Mouse (Mus musculus) midbrain, embryonic 11.5 days (tissue): ENCODE results near the gene Ntn4. TPM values are rescaled to one million over a fixed set of nuclear protein-coding genes. Genes with fewer than 3 reads are reported as not detected.
A peak's percentile ranks its signal among the peaks of the same experiment; 100 is the strongest.

Source experiments
- ATAC-seq: fragments of 200-750 bp; cut with Nextera tagmentation; 2 replicates; pipeline ENCODE4 v1.8.0; 2017; ENCODE audit warnings: moderate TSS enrichment, moderate library complexity; ENCODE audit not compliant: low FRiP score
- DNase-seq: peaks from one replicate; pipeline ENCODE4 v3.0.0; 2015; ENCODE audit warnings: low spot score; ENCODE audit errors: missing footprints
- H3K27ac ChIP-seq: fragments of 300-500 bp; sonication (generic); 2 replicates; pipeline ENCODE4 v1.5.1; 2014; ENCODE audit warnings: low read depth, low read length
- H3K27me3 ChIP-seq: fragments of 300-500 bp; sonication (generic); 2 replicates; pipeline ENCODE4 v1.6.1; 2014; ENCODE audit warnings: mild to moderate bottlenecking, low read length, moderate library complexity, mixed read lengths; ENCODE audit not compliant: control insufficient read depth, insufficient read depth
- H3K36me3 ChIP-seq: fragments of 300-500 bp; sonication (generic); 2 replicates; pipeline ENCODE4 v1.6.1; 2014; ENCODE audit warnings: mild to moderate bottlenecking, low read length, moderate library complexity, mixed read lengths; ENCODE audit not compliant: control insufficient read depth, insufficient read depth
- H3K4me1 ChIP-seq: fragments of 300-500 bp; sonication (generic); 2 replicates; pipeline ENCODE4 v1.6.1; 2014; ENCODE audit warnings: low read length; ENCODE audit not compliant: control insufficient read depth, insufficient read depth
- H3K4me2 ChIP-seq: fragments of 300-500 bp; sonication (generic); 2 replicates; pipeline ENCODE4 v1.6.1; 2014; ENCODE audit warnings: mild to moderate bottlenecking, moderate library complexity
- H3K4me3 ChIP-seq: fragments of 300-500 bp; sonication (generic); 2 replicates; pipeline ENCODE4 v1.5.1; 2014; ENCODE audit warnings: low read depth, low read length
- H3K9ac ChIP-seq: fragments of 300-500 bp; sonication (generic); 2 replicates; pipeline ENCODE4 v1.6.1; 2014; ENCODE audit warnings: low read length
- H3K9me3 ChIP-seq: fragments of 300-500 bp; sonication (generic); 2 replicates; pipeline ENCODE4 v1.6.1; 2016; ENCODE audit warnings: low read length; ENCODE audit not compliant: control insufficient read depth
- WGBS: fragments of 180-500 bp; shearing (Covaris S2); extraction: QIAGEN DNeasy Blood & Tissue Kit; methylation state at CpG from one replicate; pipeline ENCODE4 v1.1.7; 2014; 5-methylcytosine and 5-hydroxymethylcytosine counted together
- polyA plus RNA-seq: library from polyadenylated mRNA; unstranded; fragments of >200 nt; fragmentation: Nextera tagmentation; extraction: Ambion mirVana; gene quantifications from 2 replicates; pipeline ENCODE4 v1.2.1, GENCODE M21; 2014

Ntn4 gene
- polyA plus RNA-seq, 1 experiment from 2014 or later: 1.8 TPM

DNA sequence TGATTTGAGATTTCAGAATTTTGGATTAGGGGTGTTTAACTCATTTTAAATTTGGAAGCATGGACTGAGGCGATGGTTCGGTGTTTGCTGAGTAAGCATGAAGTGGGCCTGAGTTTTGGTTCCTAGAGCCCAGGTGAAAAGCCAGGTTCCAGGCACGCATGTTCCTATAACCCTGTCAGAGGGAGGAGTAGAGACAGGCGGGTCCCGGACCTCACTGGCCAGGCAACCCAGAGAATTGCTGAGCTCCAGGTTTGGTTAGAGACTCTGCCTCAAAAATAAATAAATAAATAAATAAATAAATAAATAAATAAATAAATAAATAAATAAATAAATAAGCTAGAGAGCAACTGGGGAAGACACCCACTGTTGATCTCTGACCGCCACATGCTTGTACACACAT lies 46.1 kb downstream of the Ntn4 start:
- Histone ChIP-seq H3K4me3 (no peak overlapping the region), H3K27me3 (no peaks in the 10 kb centered on the region), H3K9ac (no peak overlapping the region), H3K36me3 (no peaks in the 10 kb centered on the region), H3K27ac (no peak overlapping the region), H3K9me3 (no peaks in the 10 kb centered on the region), H3K4me2 (no peak overlapping the region), H3K4me1 (no peaks in the 10 kb centered on the region)
- ATAC-seq (no peak), DNase-seq (no peak)
- 95% methylated on average over 6 of the region's 6 CpGs for WGBS

DNA sequence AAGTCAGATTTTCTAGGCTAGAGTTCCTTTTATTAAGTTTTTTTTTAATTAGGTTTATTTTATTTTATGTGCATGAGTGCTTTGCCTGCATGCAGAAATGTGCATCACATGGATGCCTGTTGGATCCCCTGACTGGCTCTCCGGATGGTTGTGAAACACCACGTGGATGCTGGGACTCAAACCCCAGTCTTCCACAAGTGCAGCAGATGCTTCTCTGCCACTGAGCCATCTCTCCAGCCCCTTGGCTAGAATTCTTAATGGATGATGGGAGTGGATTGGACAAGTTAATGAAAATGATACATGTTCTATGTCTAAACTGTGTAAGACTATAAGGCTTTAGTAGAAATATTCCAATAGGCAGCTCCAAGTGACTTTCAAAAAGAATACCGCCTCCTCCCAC lies 47.3 kb downstream of the Ntn4 start:
- H3K9me3 ChIP-seq: no peaks in the 10 kb centered on the region
- WGBS: 89% methylated on average over 3 of the region's 3 CpGs
- no peak for ATAC-seq
- H3K27ac ChIP-seq: no peak overlapping the region
- no peak for DNase-seq
- no peaks in the 10 kb centered on the region for H3K4me1 ChIP-seq
- no peak overlapping the region for H3K9ac ChIP-seq
- H3K36me3 ChIP-seq: no peaks in the 10 kb centered on the region
- H3K27me3 ChIP-seq: no peaks in the 10 kb centered on the region
- no peak overlapping the region for H3K4me2 ChIP-seq
- H3K4me3 ChIP-seq: no peak overlapping the region

DNA sequence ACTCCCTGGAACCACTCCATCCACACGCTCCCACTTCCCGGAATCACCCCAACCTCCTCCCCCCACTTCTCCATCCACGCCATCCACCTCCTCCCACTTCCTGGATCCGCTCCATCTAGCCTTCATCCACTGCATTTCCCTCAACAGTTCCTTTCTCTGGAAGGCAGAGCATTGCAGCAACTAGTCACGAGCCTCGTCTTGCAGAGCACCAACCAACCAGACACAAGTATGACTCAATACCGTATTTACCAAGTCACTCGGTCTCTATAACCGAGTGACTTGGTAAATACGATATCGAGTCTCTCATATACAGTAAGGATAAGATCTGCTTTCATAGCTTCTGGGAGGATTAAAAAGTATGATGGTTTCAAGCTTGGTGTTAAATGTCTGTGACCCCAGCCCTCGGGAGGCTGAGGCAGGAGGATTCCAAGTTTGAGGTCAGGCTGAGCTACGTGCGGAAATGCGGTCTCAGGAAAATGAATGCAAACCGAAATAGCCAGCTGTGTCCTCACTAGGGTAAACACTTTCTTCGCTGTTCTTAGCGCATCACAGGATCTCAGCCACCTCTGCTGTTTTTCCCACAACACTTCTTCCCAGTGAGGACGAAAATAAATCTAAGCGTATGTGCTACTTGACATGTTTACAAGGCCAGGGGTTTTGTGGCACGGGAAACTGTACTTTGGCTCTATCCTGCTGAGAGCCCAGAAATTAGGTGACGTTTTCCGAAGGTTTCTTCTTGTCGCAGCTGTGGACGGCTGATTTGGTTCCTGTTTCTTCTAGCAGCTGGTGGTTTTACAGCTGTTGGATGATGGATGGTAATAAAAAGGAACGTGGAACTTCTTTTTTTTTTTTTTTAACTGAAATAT lies 48.1 kb downstream of the Ntn4 start:
- ATAC-seq (no peak), DNase-seq (no peak)
- Histone ChIP-seq H3K4me2 (no peak overlapping the region), H3K4me3 (no peak overlapping the region), H3K9me3 (no peaks in the 10 kb centered on the region), H3K27me3 (no peaks in the 10 kb centered on the region), H3K4me1 (no peaks in the 10 kb centered on the region), H3K36me3 (no peaks in the 10 kb centered on the region), H3K27ac (no peak overlapping the region), H3K9ac (no peak overlapping the region)
- 90% methylated on average over 26 of the region's 26 CpGs for WGBS

DNA sequence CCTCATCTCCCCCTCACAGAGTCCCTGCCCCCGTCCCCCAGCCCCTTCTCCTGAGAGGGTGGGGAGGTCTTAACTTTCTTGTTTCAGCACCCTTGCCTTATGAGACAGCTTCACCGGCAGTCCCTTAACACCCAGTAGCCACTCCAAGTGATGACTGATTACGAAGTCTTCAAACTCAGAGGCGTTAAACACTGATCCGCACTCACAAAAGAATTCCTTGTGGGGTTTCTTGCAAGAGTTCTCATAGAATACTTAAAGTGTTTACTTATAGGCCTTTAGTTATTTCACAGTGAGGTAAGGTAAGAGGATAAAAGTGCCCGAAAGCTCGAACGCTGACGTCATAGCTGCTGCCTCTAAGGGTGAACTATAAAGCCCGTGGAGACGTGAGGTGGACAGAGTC lies 50.9 kb downstream of the Ntn4 start:
- Histone ChIP-seq H3K4me1 (no peaks in the 10 kb centered on the region), H3K9ac (no peak overlapping the region), H3K36me3 (no peaks in the 10 kb centered on the region), H3K27me3 (no peaks in the 10 kb centered on the region), H3K4me2 (no peak overlapping the region), H3K27ac (no peak overlapping the region), H3K9me3 (peaks cover 2% of the 10 kb centered on the region; the same call in 1 of the 2 replicates), H3K4me3 (no peak overlapping the region)
- DNase-seq (no peak), ATAC-seq (no peak)
- WGBS: 66% methylated on average over 11 of the region's 11 CpGs

DNA sequence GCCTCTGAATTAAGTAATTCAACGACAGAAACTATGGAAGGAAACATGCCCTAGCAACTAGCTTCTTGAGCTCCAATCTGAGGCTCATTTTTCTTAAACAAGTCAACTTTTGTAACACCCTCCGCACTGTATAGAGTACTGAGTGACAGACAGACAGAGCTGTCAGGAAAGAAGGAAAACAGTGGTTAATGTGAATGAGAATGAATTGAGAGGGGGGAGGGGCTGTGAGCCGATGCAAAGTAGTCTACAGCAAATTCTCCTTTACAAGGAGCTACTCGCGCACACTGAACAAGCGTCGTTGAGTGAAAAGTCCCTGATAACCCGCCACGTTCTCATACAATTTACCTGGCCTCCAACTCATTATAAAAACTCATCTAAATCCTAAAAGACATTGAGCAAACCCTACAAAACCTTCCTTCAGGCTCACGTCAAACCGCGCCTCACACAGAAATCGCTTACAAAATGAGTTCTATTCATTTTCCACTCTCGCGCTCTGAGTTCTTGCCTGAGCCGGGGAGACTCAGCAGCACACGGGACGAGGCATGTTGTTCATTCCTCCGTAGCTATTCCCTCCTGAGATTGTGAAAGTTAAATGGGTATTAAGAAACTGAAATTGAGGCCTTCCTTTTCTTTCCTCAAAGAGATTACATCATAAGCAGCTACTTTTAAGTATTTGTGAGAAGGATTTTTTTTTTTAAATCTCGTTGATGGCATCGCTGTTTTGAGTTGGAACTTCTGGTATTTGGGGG lies 54.7 kb downstream of the Ntn4 start:
- Histone ChIP-seq H3K27ac (no peak overlapping the region), H3K4me3 (no peak overlapping the region), H3K9ac (no peak overlapping the region), H3K9me3 (peaks cover 2% of the 10 kb centered on the region; the same call in 1 of the 2 replicates), H3K27me3 (no peaks in the 10 kb centered on the region), H3K36me3 (no peaks in the 10 kb centered on the region), H3K4me2 (peak overlapping the region; percentile 11; the same call in 1 of the 2 replicates), H3K4me1 (peaks cover 5% of the 10 kb centered on the region)
- DNase-seq: no peak
- WGBS: 64% methylated on average over 21 of the region's 21 CpGs
- ATAC-seq: no peak

DNA sequence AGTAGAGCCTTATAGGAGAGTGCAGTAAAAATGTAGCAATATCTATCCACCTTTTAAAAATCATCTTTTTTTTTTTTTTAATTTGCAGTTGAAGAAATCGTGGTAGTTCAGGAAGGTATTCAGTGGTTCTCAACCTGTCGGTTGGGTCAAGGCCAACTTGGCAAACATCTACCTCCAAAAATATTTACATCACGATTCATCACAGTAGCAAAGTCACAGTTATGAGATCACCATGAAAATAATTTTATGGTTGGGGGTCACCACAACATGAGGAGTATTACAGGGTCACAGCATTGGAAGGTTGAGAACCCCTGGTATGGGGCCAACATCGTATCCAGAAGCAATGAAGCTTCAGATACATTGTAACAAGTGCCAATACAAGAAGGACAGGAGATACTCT lies 55.5 kb downstream of the Ntn4 start:
- DNase-seq: no peak
- peaks cover 2% of the 10 kb centered on the region; the same call in 1 of the 2 replicates for H3K9me3 ChIP-seq
- no peak overlapping the region for H3K4me2 ChIP-seq
- H3K27ac ChIP-seq: no peak overlapping the region
- no peak overlapping the region for H3K9ac ChIP-seq
- H3K36me3 ChIP-seq: no peaks in the 10 kb centered on the region
- H3K4me1 ChIP-seq: peaks cover 10% of the 10 kb centered on the region
- ATAC-seq: no peak
- 95% methylated on average over 4 of the region's 4 CpGs for WGBS
- no peaks in the 10 kb centered on the region for H3K27me3 ChIP-seq
- H3K4me3 ChIP-seq: no peak overlapping the region

DNA sequence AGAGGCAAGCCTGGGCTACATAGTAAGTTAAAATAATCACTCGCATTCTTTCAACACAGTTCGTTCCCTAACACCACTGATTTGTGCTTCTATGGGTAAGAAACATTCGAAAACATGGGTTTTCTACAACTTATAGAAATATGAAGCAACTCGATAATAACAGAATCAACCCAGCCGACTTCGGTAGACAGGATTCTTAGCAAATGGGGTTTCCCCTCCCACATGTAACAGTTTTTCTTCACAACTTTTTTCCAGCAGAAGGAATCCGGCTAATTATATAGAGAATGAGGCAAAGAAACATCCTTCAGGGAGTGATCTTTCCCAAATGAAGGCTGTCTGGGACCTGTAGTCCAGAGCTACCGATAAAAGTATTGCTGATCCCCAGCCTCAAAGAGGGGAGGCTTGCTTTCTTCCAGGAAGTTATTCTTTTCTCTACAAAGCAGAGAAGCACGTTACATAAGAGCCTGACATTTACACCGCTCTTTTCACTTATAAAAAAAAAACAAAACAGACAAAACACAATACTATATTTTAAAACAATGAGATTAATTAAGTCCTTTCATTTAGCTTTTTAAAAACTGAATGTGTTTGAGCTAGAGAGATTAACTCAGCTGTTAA lies 57.5 kb downstream of the Ntn4 start:
- no peaks in the 10 kb centered on the region for H3K36me3 ChIP-seq
- ATAC-seq: no peak
- peaks cover 2% of the 10 kb centered on the region; the same call in 1 of the 2 replicates for H3K9me3 ChIP-seq
- no peak overlapping the region for H3K27ac ChIP-seq
- peaks cover 10% of the 10 kb centered on the region for H3K4me1 ChIP-seq
- H3K27me3 ChIP-seq: no peaks in the 10 kb centered on the region
- no peak overlapping the region for H3K4me3 ChIP-seq
- 89% methylated on average over 10 of the region's 10 CpGs for WGBS
- H3K9ac ChIP-seq: no peak overlapping the region
- no peak overlapping the region for H3K4me2 ChIP-seq
- DNase-seq: no peak

DNA sequence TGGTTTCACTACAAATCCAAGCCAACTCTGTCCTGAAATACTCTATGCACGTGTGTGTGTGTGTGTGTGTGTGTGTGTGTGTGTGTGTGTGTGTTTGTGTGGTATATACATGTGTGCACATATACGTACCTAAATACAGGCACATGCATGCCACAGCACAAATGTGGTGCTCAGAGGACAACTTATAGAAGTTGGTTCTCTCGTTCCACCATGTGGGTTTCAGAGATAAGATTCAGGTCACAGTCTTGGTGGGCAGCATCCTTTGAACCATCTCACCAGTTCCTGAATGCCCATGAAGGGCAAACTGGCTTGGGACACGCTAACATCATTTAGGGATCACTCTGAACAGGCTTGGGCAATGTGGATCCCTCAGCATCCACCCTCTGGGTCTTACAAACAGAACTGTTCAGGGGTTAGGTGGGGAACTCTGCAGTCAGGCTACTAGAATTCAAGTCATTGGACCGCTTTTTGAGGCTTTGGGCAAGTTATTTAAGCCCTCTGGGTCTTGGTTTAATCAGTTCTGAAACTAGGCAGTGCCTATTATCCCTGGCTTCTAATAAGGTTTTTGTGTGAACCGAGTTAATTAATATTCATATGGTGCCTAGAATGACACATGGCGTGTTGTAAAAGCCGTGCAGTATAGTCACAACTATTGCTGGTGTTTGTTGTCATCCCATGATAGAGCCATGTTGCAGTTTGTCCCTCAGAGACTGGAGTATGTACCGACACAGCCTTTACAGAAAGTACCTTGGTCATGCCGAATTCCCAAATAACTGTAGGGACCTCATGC lies 59.4 kb downstream of the Ntn4 start:
- H3K27ac ChIP-seq: no peak overlapping the region
- no peak for DNase-seq

More for the DNA sequence above, 59.4 kb downstream of the Ntn4 start:
- Histone ChIP-seq H3K9ac (no peak overlapping the region), H3K36me3 (no peaks in the 10 kb centered on the region), H3K9me3 (no peaks in the 10 kb centered on the region), H3K27me3 (no peaks in the 10 kb centered on the region), H3K4me2 (no peak overlapping the region; the same call in 1 of the 2 replicates), H3K4me3 (no peak overlapping the region), H3K4me1 (peaks cover 10% of the 10 kb centered on the region)
- no peak for ATAC-seq
- WGBS: 78% methylated on average over 10 of the region's 10 CpGs
